Mouse (Mus musculus) neural tube, embryonic 15.5 days (tissue): ENCODE measurements around the gene Hoxb6. TPM values are rescaled to one million over a fixed set of nuclear protein-coding genes. Genes with fewer than 3 reads are reported as not detected.

Experiments used
- ATAC-seq: fragments of 200-750 bp; cut with Nextera tagmentation; 2 replicates; pipeline ENCODE4 v1.8.0; 2017; ENCODE audit warnings: mild to moderate bottlenecking, moderate TSS enrichment, moderate library complexity; ENCODE audit not compliant: low FRiP score
- H3K27ac ChIP-seq: fragments of 300-500 bp; sonication (generic); replicated peaks from 2 replicates; pipeline ENCODE4 v1.5.1; 2015; ENCODE audit warnings: mild to moderate bottlenecking, inconsistent platforms
- H3K27me3 ChIP-seq: fragments of 300-500 bp; sonication (generic); replicated peaks from 2 replicates; pipeline ENCODE4 v1.6.1; 2015; ENCODE audit warnings: inconsistent platforms
- H3K36me3 ChIP-seq: fragments of 300-500 bp; sonication (generic); 2 replicates; pipeline ENCODE4 v1.6.1; 2015; ENCODE audit warnings: inconsistent platforms
- H3K4me1 ChIP-seq: fragments of 300-500 bp; sonication (generic); 2 replicates; pipeline ENCODE4 v1.6.1; 2015; ENCODE audit warnings: inconsistent platforms
- H3K4me2 ChIP-seq: fragments of 300-500 bp; sonication (generic); 2 replicates; pipeline ENCODE4 v1.6.1; 2015; ENCODE audit warnings: inconsistent platforms, mild to moderate bottlenecking, moderate library complexity
- H3K4me3 ChIP-seq: fragments of 300-500 bp; sonication (generic); replicated peaks from 2 replicates; pipeline ENCODE4 v1.5.1; 2015; ENCODE audit warnings: mild to moderate bottlenecking, inconsistent platforms
- H3K9ac ChIP-seq: fragments of 300-500 bp; sonication (generic); replicated peaks from 2 replicates; pipeline ENCODE4 v1.6.1; 2015; ENCODE audit warnings: mild to moderate bottlenecking, inconsistent platforms
- H3K9me3 ChIP-seq: fragments of 300-500 bp; sonication (generic); replicated peaks from 2 replicates; pipeline ENCODE4 v1.6.1; 2016; ENCODE audit warnings: inconsistent platforms
- whole genome bisulfite sequencing: fragments of 180-500 bp; shearing (Covaris S2); methylation state at CpG from one replicate; pipeline ENCODE4 v1.1.7; 2015; ENCODE audit warnings: mixed read lengths; 5-methylcytosine and 5-hydroxymethylcytosine counted together
- polyA plus RNA-seq: library from polyadenylated mRNA; unstranded; fragments of >200 nt; fragmentation: Nextera tagmentation; extraction: Ambion mirVana; gene quantifications from 2 replicates; pipeline ENCODE4 v1.2.1, GENCODE M21; 2015

Gene Hoxb6
- polyA plus RNA-seq, 1 experiment from 2014 or later: 135 TPM

- no peaks in the 10 kb centered on the region for H3K27me3 ChIP-seq
Measured at GRCm38 (mm10) chr11:96288455-96289221, 3.6 kb upstream of the Hoxb6 start.

GRCm38 (mm10) chr11:96289293-96289692 lies 3.0 kb upstream of the Hoxb6 start:
- peaks cover 28% of the 10 kb centered on the region for H3K4me1 ChIP-seq
- WGBS: 9% methylated on average over 21 of the region's 21 CpGs
- H3K9me3 ChIP-seq: no peaks in the 10 kb centered on the region
- peak overlapping the region; percentile 83 for H3K9ac ChIP-seq
- H3K27me3 ChIP-seq: no peaks in the 10 kb centered on the region
- H3K4me2 ChIP-seq: peak overlapping the region; percentile 87
- peak overlapping the region; percentile 60 for H3K4me3 ChIP-seq
- no peaks in the 10 kb centered on the region for H3K36me3 ChIP-seq
- ATAC-seq: no peak
- H3K27ac ChIP-seq: peak overlapping the region; percentile 99

More at GRCm38 (mm10) chr11:96288455-96289221, 3.6 kb upstream of the Hoxb6 start:
- Histone ChIP-seq H3K27ac (peak overlapping the region; percentile 99), H3K9ac (peak overlapping the region; percentile 83), H3K36me3 (no peaks in the 10 kb centered on the region), H3K4me3 (peak overlapping the region; percentile 60), H3K4me1 (peaks cover 28% of the 10 kb centered on the region), H3K4me2 (peak overlapping the region; percentile 87), H3K9me3 (no peaks in the 10 kb centered on the region)
- WGBS: 7% methylated on average over 1 of the region's 1 CpGs
- ATAC-seq: no peak

DNA sequence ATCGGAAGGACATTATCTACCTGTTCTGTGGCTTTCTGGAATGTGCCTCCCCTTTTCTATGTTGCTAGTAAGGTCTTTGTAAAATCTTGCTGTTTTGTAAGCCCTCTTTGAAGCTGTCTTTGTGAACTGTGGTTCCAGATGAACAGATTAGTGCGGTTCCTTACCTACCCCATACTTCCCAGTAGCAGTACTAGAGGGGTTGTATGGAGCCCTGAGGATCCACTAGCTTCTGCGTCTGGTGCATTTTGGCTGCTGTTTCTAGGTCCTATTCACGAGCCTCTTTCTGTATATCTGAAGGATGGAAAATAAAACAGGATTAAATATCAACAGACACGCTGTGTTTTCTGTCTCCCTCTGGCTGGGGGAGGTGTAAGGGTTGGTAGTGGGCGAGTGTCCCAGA lies 2.4 kb upstream of the Hoxb6 start:
- no peaks in the 10 kb centered on the region for H3K27me3 ChIP-seq
- no peaks in the 10 kb centered on the region for H3K36me3 ChIP-seq
- H3K9me3 ChIP-seq: no peaks in the 10 kb centered on the region
- H3K4me3 ChIP-seq: peak overlapping the region; percentile 60
- peaks cover 28% of the 10 kb centered on the region for H3K4me1 ChIP-seq
- H3K4me2 ChIP-seq: peak overlapping the region; percentile 87
- WGBS: 10% methylated on average over 6 of the region's 6 CpGs
- no peak for ATAC-seq
- H3K27ac ChIP-seq: peak overlapping the region; percentile 99
- H3K9ac ChIP-seq: peak overlapping the region; percentile 83

DNA sequence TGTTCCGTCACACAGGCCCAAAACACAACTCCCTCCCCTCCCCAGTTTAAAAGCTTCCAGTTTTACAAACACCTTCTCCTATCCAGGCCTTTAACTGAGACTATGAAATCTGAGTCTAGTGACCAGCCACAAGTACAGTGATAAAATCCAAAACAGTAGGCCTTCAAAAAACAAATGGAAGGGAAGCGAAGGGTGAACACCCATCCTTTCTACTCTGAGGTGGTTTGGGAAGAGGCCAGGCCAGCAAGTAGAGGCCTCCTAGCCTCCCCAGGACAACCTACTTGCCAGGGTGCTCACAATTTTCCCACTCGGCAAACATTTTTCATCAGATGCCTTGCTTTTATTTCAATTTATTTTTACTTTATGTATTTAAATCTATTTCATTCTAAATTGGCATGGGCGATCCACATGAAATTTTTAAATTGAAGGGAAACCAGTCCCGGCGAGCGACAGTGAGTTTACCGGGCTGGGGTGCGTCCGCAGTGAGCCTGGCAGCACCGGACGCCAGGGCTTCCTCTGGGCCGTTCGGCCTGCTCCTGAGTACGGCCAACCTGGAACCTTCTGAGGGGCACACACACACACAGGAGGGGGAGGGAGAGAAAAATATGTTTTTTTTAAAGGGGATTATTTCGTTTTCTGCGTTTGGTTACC lies 1.4 kb upstream of the Hoxb6 start:
- peak overlapping the region; percentile 99 for H3K27ac ChIP-seq

DNA sequence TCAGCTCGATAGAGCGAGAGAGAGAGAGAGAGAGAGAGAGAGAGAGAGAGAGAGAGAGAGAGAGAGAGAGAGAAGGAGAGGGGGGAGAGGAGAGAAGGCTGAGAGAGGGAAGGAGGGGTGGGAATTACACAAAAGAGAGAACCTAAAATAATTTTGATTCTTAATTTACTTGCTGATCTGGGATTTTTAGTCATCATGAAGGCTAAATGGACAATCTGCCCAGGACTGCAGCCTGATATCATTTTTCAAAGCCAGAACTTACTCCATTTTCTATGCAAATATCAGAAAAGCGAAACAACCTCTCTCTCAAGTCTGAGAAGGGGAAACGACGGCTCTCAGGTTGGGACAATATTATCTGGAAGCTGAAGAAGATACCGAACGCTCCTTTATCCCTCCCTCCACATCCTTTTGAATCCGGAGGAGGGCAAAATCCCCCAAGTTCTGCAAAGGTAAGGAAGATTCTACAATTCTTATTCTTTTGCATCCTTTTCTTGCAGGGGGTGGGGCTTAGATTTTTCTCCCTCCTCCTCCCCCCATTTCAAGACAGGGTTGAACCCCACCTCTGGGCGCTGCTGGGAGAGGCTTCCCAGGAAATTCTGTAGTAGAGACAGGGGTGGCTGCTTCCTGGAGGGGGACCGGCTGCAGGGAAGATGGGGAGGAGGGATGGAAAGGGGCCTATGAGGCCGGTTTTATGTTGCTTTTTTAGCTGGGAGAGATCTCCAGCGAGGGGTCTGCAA lies 457 bp downstream of the Hoxb6 start:
- H3K4me3 ChIP-seq: peak overlapping the region; percentile 60
- peaks cover 43% of the 10 kb centered on the region for H3K4me1 ChIP-seq
- peak overlapping the region; percentile 87 for H3K4me2 ChIP-seq
- H3K36me3 ChIP-seq: no peaks in the 10 kb centered on the region
- no peaks in the 10 kb centered on the region for H3K27me3 ChIP-seq
- H3K9me3 ChIP-seq: no peaks in the 10 kb centered on the region
- peak overlapping the region; percentile 83 for H3K9ac ChIP-seq
- ATAC-seq: no peak
- WGBS: 1% methylated on average over 12 of the region's 12 CpGs
- H3K27ac ChIP-seq: peak overlapping the region; percentile 99

More for the DNA sequence above, 1.4 kb upstream of the Hoxb6 start:
- peak overlapping the region; percentile 83 for H3K9ac ChIP-seq
- WGBS: 10% methylated on average over 17 of the region's 17 CpGs
- peaks cover 32% of the 10 kb centered on the region for H3K4me1 ChIP-seq
- no peaks in the 10 kb centered on the region for H3K27me3 ChIP-seq
- H3K36me3 ChIP-seq: no peaks in the 10 kb centered on the region
- H3K4me3 ChIP-seq: peak overlapping the region; percentile 60
- H3K4me2 ChIP-seq: peak overlapping the region; percentile 87
- H3K9me3 ChIP-seq: no peaks in the 10 kb centered on the region
- ATAC-seq: no peak

GRCm38 (mm10) chr11:96293302-96293921 lies 1.1 kb downstream of the Hoxb6 start:
- 3% methylated on average over 22 of the region's 22 CpGs for WGBS
- Histone ChIP-seq H3K4me3 (peak overlapping the region; percentile 60), H3K9me3 (no peaks in the 10 kb centered on the region), H3K36me3 (no peaks in the 10 kb centered on the region), H3K4me1 (peaks cover 43% of the 10 kb centered on the region), H3K9ac (peak overlapping the region; percentile 83), H3K4me2 (peak overlapping the region; percentile 87), H3K27me3 (no peaks in the 10 kb centered on the region), H3K27ac (peak overlapping the region; percentile 99)
- ATAC-seq: no peak

GRCm38 (mm10) chr11:96294245-96295091 lies 2.2 kb downstream of the Hoxb6 start:
- WGBS: under 1% methylated on average over 32 of the region's 32 CpGs
- Histone ChIP-seq H3K9ac (peak overlapping the region; percentile 83), H3K4me2 (peak overlapping the region; percentile 87), H3K4me3 (peak overlapping the region; percentile 60), H3K9me3 (no peaks in the 10 kb centered on the region), H3K27me3 (no peaks in the 10 kb centered on the region), H3K36me3 (no peaks in the 10 kb centered on the region), H3K27ac (peak overlapping the region; percentile 99), H3K4me1 (peaks cover 40% of the 10 kb centered on the region)
- peak; percentile 36 for ATAC-seq

GRCm38 (mm10) chr11:96295092-96295835 lies 3.0 kb downstream of the Hoxb6 start:
- Histone ChIP-seq H3K9ac (peak overlapping the region; percentile 83), H3K4me2 (peak overlapping the region; percentile 87), H3K27ac (peak overlapping the region; percentile 99), H3K27me3 (no peaks in the 10 kb centered on the region), H3K4me3 (peak overlapping the region; percentile 60), H3K9me3 (no peaks in the 10 kb centered on the region), H3K4me1 (peaks cover 41% of the 10 kb centered on the region), H3K36me3 (no peaks in the 10 kb centered on the region)
- ATAC-seq: no peak
- WGBS: under 1% methylated on average over 30 of the region's 30 CpGs

GRCm38 (mm10) chr11:96296997-96297396 lies 4.7 kb downstream of the Hoxb6 start:
- H3K9ac ChIP-seq: peak overlapping the region; percentile 83
- ATAC-seq: no peak
- no peaks in the 10 kb centered on the region for H3K9me3 ChIP-seq
- H3K4me2 ChIP-seq: peak overlapping the region; percentile 87
- peaks cover 42% of the 10 kb centered on the region for H3K4me1 ChIP-seq
- H3K27ac ChIP-seq: peak overlapping the region; percentile 99
- peak overlapping the region; percentile 60 for H3K4me3 ChIP-seq
- no peaks in the 10 kb centered on the region for H3K27me3 ChIP-seq
- 4% methylated on average over 2 of the region's 2 CpGs for WGBS
- H3K36me3 ChIP-seq: no peaks in the 10 kb centered on the region

DNA sequence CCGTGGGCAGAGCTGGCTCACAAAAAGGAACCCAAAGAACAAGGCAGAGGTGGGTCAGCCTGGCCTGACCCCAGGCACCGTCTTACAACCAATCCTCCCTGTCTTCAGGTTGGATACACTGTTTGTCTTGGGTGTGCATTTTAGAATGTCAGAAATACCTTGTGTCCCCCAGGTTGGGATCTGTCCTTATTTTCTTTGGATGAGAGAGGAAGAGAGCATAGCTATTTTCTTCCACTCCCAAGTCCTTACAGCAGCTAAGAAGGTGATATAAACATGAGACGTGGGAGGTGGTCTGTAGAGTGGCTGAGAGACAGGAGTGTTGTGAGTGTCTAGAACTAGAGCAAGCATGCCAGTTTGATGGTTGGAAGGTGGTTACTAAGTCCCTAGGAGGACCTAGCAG lies 5.2 kb downstream of the Hoxb6 start:
- Histone ChIP-seq H3K4me2 (peak overlapping the region; percentile 87), H3K27ac (peak overlapping the region; percentile 99), H3K9ac (peak overlapping the region; percentile 83), H3K9me3 (no peaks in the 10 kb centered on the region), H3K27me3 (no peaks in the 10 kb centered on the region), H3K4me1 (peaks cover 46% of the 10 kb centered on the region), H3K36me3 (no peaks in the 10 kb centered on the region), H3K4me3 (peak overlapping the region; percentile 60)
- 12% methylated on average over 3 of the region's 3 CpGs for WGBS
- ATAC-seq: no peak
